Mouse (Mus musculus) cerebellum, adult (tissue): ENCODE data around the gene Traf4.
A peak's percentile ranks its signal among the peaks of the same experiment; 100 is the strongest.

ENCODE experiments used
- ATAC-seq: cut with Nextera tagmentation; 2 replicates; pipeline ENCODE4 v1.9.2; 2017; ENCODE audit warnings: mild to moderate bottlenecking, moderate library complexity, mixed read lengths; ENCODE audit not compliant: insufficient number of reproducible peaks, low FRiP score, low TSS enrichment

Gene Traf4

DNA sequence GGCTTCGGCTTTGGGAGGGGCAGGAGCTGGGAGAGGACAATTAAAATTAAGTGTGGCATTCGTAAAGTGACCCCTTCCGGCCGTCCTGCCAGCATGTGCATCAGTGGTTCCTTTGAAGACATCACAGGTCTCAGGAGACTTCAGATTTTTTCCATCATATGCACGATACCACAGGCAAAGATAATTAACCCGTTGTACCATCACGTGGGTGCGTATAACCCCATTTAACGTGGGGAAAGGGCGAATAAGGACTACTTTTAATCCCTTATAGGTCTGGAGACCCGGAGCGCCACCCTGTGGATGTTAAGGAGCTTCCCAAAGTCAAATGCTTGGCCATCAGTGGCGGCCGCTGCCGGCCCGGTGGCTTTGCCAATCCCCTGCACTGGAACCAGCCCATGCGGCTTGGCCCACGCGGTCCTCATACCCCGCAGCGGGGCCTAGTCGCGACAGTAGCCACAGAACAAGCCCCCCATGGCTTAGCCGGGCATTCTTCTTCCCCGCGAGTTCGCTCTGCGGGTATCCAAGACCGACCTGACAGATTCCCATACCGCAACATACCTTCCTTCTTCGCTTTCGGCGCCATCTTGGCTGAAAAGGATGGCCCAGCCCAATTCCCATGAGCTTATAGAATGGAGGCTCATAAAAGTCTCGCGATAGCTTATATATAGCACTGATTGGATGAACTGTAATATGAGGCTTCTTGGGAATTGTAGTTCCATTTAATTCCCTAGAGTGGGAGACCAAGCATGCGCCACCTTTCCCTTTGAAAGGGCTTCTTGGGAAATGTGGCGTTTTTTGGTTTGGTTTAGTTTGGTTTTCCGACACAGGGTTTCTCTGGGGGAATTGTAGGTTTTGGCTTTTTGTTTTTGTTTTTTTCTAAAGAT lies 17.8 kb upstream of the Traf4 start, which contains the start of gene Rpl23a:
Gene Rpl23a, minus strand, starts transcription at position 624 of the 884 bp plus-strand sequence.
- peak; percentile 97 for ATAC-seq

- ATAC-seq, result no peak
Measured at GRCm38 (mm10) chr11:78182450-78182849, 17.1 kb upstream of the Traf4 start.

DNA sequence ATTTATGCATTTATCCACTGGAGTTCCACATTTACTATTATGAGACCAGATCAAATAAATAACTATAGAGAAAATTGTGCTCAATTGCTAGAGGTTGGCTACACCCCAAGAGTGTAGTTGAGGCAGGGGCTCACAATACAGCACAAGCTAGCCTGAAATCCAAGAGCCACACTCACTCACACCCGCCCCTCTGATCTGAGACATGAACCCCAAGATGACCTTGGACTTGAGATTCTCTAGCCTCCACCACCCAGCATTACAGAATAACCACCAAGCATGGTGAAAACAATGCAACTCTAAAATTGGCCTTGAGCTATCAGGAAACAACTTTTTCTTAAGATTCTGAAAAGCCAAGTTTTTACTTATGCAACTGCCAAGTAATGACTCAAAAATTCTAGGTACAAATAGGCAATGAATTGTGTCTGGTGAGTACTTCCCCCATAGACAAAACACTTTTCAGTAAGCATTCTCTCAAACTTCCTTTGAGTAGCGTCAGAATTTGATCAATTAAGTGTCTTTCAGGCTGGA lies 16.5 kb upstream of the Traf4 start:
- ATAC-seq, result no peak

DNA sequence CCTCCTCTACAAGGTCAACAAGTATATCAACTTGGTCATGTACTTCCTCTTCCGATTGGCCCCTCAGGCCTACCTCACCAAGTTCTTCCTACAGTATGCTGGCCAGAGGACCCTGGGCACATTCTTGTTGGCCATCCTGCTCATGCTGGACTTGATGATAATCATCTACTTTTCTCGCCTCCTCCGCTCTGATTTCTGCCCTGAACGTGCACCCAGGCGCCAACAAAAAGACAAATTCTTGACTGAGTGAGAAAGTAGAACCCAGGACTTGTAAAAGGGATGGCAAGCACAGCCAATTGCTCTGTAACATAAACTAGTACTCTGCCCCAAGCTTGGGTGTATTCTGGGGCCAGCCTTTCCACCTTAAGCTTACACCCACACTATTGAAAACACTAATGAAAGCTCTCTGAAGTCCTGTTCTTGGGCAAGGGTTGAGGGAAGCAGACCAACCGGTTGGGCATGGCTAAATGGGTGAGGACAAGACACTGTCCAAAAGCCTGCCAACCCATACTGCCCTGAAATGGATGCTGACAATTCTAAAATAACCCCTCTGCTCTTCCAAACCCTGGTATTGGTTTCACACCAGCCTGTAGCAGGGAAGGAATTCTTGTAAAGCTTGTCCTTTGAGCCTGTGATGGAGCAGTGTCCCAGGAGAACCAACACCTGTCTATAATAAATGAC lies 14.8 kb upstream of the Traf4 start:
- no peak for ATAC-seq

GRCm38 (mm10) chr11:78179438-78179999 lies 14.1 kb upstream of the Traf4 start:
- no peak for ATAC-seq

DNA sequence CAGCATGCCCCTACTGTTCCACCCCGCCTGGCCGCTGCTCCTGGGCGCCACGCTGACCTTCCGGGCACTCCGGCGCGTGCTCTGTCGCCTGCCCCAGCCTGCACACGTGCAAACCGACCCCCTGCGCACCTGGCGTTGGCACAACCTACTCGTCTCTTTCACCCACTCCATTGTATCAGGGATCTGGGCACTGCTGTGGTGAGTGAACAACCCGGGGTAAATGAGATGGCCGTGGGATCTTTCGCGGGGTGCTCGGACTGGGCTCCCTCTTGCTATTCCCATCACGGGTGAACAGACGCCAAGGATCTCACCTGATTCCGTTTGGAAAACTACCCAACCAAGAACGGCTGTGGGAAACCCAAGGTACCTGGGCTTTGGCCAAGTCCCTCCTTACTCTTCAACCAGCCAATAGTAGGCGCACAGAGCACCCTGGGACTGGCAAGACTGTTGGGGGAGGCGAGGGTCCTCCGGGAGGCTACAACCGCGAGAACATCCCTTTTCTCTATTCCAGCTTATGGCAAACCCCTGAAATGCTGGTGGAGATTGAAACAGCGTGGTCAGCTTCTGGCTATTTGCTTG lies 13.6 kb upstream of the Traf4 start:
- no peak for ATAC-seq

DNA sequence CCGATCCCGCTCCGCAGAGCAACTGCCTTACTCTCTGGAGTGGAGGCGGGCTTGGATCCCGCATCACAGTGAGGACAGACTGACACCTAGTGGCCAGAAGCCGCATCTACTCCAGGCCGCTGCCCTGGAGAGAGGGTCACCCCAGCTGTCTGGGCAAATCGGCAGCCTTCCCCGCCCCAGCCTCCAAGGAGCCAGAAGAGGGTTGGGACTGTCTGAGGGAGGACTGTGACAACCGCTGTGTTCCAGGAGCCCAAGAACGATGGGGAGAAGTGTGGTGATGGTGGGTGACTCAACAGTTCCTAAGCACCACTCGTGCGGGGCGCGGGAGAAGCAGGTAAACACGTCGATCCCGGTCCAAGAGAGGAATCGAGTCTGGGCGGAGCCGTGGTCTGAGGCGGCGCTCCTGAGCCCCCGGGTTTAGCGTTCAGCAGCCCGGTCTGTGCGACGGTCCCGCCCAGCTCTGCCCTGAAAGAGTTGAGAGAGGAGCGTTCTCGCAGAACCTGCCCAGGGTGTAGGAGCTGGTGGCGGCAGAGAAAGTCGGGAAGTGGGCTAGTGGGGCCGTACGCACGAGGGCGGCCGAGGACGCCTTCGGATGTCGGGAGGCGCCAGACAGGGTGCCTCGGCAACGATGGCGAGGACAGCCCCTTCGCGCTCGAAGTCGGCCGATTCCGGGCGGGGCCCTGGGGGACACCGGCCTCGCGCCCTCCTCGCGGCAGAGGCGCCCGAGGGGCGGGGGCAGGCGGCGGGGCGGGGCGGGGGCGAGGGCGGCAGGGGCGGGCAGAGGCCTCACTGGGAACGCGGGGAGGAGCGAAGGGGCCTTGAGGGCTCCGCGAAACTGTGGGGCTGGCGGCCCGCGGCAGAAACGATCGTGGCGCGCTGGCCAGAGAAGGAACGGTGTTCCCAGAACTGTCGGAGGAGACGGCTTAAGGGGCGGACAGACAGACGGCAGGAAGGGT lies 12.8 kb upstream of the Traf4 start:
- peak; percentile 75 for ATAC-seq

DNA sequence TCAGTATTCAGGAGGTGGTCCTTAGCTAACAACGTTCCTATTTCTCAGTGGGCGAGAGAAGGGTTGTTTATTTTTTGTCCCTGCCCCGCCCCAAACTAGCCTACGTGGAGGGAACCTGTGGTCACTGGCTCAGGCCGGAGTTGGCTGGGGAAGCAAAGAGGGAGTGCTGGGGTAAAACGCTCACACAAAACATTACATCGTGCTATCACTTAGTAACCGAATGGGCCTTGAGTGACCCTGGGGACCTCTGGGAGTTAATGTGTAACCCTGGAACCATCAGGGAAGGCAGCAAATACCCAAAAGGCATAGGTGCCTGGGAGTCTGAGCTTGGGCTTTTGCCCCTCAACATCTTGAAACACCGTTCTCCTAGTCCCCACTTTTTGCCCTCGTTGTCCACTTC lies 12.0 kb upstream of the Traf4 start:
- peak; percentile 3; the same call in 1 of the 2 replicates for ATAC-seq

DNA sequence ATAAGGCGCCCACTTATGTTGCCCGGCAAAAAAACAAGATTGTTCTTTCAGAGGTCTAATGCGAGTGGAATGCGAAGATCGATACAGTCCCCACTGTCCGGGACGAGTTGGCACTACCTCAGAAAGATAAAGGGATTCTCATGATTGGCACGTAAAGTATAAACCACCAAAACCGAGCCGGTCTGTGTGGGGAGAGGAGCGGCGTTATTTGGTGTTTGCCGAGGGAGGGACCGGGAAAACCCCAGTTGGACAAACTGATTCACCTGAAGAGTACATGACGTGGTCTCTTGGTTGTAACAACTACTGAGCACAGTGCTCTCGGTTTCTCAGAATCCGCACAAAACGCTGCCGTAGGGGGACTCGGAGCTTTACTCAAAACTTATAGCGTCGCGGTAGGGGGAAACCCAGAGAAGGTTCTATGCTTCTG lies 11.5 kb upstream of the Traf4 start:
- no peak for ATAC-seq

DNA sequence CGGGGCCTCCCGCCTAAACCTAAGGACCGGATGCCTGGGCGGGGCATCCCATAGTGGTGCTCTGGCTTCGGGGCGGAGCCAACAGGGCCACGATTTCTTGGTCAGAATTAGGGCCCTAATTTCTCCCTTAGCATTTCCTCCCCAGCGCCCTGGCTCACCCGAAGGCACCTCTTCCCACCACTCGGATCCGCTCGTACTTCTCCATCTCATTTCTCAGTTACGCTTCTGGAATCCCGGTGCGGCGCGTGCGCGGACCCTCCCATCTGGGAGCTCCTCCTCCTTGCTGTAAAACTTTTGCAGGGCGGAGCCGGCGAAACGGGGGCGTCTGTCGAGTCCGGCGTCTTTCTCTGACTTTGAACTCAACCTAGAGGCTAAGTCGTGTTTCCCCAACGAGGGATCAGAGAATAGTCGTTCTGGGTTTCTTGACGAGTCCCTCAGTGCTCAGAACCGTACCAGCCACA lies 11.0 kb upstream of the Traf4 start, which contains the start of the genes Nek8 and Tlcd1:
Gene Nek8, minus strand, starts transcription at position 274 of the 461 bp plus-strand sequence.
Gene Tlcd1, plus strand, starts transcription at position 310 of the 461 bp plus-strand sequence.
- ATAC-seq, result peak; percentile 41; the same call in 1 of the 2 replicates

- no peak for ATAC-seq
Measured at GRCm38 (mm10) chr11:78175771-78176401, 10.5 kb upstream of the Traf4 start.

DNA sequence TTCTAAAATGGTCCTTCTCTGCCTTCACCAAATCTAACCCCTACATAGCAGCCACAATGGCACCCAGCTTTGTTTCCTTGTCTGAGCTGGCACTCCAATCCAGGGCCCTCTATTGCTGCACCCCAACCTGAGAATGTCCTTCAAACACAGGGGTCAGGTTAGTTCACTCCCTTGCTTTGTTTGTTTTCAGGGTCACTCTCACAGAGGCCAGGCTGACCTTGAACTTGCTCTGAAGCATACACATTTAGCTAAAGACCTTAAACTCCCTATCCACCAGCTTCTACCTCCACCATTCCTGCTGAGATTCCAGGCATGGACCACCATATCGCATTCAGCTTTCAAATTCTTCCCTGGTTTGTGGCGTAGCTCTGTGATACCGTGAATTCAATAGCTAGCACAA lies 9.1 kb upstream of the Traf4 start:
- no peak for ATAC-seq

- no peak for ATAC-seq
Measured at GRCm38 (mm10) chr11:78172748-78173383, 7.5 kb upstream of the Traf4 start.

- ATAC-seq, result no peak
Measured at GRCm38 (mm10) chr11:78172034-78172747, 6.8 kb upstream of the Traf4 start.

DNA sequence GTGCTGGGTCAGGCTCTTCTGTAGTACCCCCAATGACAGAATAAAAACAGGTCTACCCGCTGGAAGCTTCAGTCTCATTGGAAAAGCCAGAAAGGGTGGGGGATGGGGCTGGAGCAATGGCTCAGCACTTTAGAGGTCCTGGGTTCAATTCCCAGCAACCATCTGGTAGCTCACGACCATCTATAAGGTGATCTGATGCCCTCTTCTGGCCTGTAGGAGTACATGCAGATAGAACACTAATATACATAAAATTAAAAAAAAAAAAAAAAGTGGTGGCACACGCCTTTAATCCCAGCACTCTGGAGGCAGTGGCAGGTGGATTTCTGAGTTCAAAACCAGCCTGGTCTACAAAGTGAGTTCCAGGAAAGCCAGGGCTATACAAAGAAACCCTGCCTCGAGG lies 5.9 kb upstream of the Traf4 start:
- no peak for ATAC-seq

- ATAC-seq, result no peak
Measured at GRCm38 (mm10) chr11:78170306-78170705, 4.9 kb upstream of the Traf4 start.
